Mouse (Mus musculus) retina, adult 2 months (tissue): ENCODE results near the gene Lrrk1.
A peak's percentile ranks its signal among the peaks of the same experiment; 100 is the strongest.

Source experiments
- DNase-seq: peaks from one replicate; pipeline ENCODE4 v3.0.0-alpha.2; 2012; ENCODE audit warnings: low read depth, low spot score

Lrrk1 gene

GRCm38 (mm10) chr7:66228610-66228920 lies 159.6 kb downstream of the Lrrk1 start:
- DNase-seq, result no peak

DNA sequence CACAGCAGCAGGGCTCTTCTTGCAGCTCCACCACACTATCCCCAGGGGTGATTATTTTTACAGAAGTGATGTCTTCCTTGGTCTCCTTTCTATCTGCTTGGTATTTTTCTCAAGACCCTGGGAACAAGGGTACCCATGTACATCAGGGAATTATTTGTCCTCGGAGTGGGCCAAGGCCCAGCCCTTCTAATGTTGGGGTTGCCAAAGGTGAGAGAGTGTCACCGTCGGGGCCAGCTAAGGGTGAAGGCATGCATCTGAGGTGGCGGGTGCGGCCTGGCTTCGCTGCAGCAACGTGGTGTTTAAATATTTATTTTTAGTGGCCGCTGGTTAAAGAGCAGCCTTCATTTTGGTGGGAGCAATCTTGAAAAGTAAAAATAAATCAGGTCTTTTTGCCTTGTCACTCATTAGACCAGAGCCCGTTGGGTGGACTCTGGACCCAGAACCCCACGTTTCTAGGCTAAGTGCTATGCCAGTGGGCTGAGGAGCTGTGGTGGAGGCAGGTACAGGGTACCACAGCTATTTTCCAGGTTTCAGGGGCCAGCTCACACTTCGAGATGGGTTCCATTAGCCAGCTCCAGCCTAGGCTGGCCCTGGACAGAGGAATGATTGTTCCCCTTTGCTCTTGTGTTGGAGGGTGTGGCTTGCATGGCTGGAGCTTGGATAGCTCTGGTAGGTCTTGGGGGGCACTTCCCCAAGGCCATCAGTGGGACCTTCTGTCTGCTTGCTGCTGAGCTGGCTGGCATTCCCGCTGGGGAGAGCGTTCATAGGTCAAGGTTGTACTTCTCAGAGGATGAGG lies 160.1 kb downstream of the Lrrk1 start:
- DNase-seq, result no peak

DNA sequence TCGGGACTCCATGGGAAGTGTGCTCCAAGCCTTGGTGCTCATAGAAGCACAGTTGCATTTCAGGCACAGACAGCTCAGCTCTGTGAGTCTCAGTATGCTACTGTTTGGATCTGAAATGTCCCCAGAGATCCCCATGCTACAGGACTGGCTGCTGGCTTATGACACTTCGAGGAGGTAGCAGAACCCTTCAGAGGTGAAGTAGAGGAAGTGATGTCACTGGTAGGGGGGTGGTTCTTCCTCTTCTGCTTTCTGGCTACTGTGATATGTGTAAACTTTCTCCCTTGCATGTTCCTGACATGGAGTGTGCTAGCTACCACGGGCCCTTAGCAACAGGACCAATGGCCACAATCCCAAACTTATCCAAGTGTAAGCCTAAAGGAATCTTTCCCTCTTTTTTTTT lies 162.3 kb downstream of the Lrrk1 start:
- no peak for DNase-seq

- no peak for DNase-seq
Observed at GRCm38 (mm10) chr7:66224541-66224940, 163.6 kb downstream of the Lrrk1 start.

DNA sequence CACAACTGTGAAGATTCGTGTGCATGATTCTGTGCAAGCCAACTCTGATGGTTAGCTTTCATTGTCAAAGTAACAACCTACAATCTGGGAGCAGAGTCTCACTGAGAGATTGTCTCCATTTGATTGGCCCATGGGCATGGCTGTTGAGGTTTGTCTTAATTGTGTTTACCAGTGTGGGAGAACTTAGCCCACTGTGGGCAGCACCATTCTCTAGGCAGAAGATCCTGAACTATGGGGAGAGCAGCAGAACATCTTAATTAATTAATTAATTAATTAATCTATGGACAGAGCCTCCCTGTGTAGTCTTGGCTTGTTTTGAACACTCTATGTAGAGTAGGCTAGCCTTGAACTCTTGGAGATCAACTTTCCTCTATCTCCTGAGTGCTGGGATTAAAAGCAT lies 164.4 kb downstream of the Lrrk1 start:
- DNase-seq, result no peak

DNA sequence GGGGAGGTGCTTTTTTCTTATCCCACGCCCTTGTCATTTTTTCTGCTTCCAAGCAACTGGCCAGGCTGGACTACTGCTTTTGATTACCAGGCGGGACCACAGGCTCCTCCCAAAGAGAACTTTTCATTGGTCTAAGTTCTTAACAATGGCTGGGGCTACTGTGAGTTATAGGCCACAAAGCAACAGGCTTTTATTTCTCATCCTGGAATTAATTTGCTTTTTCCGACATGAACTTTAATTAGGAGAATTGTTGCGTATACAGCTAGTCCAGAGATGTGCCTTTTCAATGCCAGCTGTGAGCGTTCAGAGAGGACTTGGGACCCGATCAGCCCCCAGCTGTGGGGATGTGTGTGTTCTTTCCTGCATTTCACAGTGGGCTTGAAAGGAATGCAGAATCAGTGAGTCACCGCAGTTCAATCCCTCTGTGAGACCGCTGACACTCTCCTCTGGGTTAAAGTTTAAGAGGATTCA lies 165.5 kb downstream of the Lrrk1 start:
- no peak for DNase-seq

- no peak for DNase-seq
Observed at GRCm38 (mm10) chr7:66219794-66220227, 168.3 kb downstream of the Lrrk1 start.

DNA sequence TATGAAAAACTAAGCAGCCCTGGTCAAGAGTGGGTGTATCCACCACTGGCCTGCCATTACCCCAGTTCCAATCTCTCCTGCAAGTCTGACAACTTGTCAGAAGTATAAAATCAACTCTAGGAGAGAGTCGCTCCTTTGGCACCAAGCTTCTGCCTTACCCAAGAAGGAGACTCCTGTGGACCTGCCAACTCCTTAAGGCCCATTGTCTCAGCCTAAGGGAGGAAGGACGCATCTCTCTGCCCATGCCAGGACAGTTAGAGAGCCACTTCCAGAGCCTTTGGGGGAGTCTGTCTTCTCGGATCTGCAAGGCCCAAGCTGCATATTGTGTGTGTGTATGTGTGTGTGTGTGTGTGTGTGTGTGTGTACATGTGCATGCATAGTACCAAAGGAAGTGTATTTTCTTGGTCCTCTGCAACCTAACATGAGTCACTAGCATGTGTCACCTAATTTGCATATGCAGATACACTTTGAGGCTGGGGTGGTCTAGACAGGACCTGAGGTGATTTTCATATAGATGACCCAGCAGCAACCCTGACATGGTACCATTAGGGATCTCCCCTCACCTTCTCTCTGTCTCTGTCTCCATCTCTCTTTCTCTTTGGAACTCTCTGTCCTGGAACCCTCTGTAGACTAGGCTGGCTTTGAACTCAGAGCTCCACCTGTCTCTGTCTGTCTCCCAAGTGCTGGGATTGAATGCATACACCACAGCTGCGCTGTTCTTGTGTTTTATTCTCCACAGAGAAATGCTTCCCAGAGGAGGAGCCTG lies 168.9 kb downstream of the Lrrk1 start:
- no peak for DNase-seq

GRCm38 (mm10) chr7:66218193-66219014 lies 169.7 kb downstream of the Lrrk1 start:
- DNase-seq, result no peak

GRCm38 (mm10) chr7:66217531-66218094 lies 170.5 kb downstream of the Lrrk1 start:
- no peak for DNase-seq

DNA sequence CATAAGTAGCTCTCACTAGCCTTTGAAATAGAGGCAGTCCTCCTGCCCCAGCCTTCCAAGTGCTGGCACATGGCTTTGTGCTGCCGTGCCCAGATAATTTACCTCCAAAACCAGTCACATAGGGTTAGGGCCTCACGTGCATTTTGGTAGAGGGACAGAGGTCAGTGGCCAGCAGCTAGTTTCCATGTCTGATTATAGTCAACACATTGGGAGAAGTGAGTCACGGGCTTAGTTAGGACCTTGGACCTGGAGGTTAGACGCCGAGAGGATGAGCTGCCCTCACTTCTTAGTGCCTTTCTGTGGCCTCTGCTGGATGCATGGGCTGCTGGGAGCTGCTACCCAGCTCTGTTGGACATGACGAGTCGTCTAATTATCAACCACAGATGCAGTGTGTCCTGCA lies 171.1 kb downstream of the Lrrk1 start:
- DNase-seq, result no peak

DNA sequence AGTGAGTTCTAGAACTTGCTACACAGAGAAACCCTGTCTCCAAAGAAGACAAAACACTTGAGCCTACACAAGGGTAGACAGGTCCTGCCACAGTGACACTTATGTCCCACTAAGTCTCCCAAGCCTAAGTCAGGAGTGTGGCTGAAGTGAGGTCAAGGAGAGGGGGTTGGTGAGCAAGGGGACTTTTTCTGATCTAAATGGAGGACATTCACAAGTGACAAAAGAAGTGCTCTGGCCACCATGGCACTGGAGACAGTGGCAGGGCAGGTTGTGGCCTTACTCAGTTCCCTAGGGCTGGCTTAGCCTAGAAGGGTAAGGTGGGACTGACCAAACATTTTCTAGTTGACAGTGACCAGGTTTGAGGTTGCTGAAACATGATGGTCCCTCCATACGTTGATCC lies 172.2 kb downstream of the Lrrk1 start:
- DNase-seq, result no peak

DNA sequence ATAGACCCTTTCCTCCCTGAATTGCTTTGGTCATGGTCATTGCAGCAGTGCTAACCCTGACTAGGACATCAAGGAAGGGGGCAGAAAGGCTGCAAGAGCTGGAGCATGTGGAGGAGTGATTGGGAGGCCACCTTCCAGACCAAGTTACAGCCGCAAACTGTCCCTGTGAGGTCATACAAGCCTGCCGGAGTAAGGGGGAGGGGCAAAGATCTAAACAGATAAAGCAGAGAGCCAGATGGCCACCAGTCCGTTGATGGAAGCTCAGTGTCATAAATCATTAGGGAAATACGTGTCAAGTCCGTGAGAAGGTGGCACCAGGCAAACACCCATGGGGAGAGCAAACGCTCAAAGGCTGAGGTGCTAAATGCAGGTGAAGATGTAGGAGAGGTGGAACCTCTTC lies 173.7 kb downstream of the Lrrk1 start:
- peak; percentile 95 for DNase-seq

GRCm38 (mm10) chr7:66212887-66213286 lies 175.3 kb downstream of the Lrrk1 start:
- DNase-seq, result no peak

- DNase-seq, result no peak
Observed at GRCm38 (mm10) chr7:66209920-66210319, 178.2 kb downstream of the Lrrk1 start.

GRCm38 (mm10) chr7:66201657-66202056 lies 186.5 kb downstream of the Lrrk1 start:
- DNase-seq, result no peak

- DNase-seq, result no peak
Observed at GRCm38 (mm10) chr7:66200791-66201450, 187.2 kb downstream of the Lrrk1 start.

- DNase-seq, result no peak
Observed at GRCm38 (mm10) chr7:66200383-66200782, 187.8 kb downstream of the Lrrk1 start.

GRCm38 (mm10) chr7:66199391-66199831 lies 188.7 kb downstream of the Lrrk1 start:
- no peak for DNase-seq

GRCm38 (mm10) chr7:66198416-66198815 lies 189.7 kb downstream of the Lrrk1 start:
- DNase-seq, result no peak
